Mouse (Mus musculus): Measurements from ENCODE around the gene Cog8. TPM values are rescaled to one million over a fixed set of nuclear protein-coding genes. Genes with fewer than 3 reads are reported as not detected.

The Cog8 gene
- polyA plus RNA-seq (2012; rRNA removed; ENCODE audit: low replicate concordance) = 17.0 and 17.6 TPM in 2 replicates

DNA sequence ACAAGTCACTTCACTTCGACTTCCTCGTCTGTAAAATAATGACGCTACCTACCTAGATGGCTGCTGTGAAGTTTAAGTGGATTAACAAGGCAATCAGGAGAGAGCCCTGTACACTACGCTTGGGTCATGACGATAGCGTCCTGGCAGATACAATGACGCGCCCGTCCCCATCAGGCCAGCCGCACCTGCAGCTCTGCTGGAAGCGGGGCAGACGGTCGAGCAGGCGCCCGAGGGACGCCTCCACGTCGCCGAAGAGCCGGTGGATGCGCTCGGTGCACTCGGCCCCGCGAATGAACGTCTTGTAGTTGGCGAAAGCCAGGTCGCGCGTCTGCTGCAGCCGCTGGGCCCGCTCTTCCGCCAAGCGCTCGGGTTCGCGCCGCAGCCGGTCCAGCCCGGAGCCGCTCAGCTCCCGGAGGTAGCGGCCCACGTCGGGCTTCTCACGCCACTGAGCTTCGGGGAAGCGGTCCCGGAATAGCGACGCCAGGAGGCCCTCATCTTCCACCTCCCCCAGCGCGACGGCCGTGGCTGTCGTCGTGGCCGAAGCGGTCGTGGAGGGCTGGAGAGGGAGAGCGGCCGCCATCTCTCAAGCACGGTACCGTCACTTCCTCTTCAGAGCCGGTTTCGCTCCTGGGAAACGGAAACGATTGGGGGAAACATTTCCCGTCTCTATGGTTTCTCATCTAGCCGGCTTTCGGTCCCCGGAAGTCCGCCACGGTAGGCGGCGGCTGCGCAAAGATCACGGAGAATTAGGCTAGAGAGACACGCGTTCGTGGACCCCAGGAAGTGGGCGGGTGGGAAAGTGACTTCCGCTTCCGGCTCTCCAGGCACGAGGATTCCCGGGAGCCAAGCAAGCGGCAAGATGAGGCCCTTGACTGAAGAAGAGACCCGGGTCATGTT lies at the start of gene Cog8, which contains the start of gene Nip7:
Gene Cog8 (minus strand): TSS at position 614 of the 897 bp plus-strand sequence.
Gene Nip7 (plus strand): TSS at position 802 of the 897 bp plus-strand sequence.

DNA sequence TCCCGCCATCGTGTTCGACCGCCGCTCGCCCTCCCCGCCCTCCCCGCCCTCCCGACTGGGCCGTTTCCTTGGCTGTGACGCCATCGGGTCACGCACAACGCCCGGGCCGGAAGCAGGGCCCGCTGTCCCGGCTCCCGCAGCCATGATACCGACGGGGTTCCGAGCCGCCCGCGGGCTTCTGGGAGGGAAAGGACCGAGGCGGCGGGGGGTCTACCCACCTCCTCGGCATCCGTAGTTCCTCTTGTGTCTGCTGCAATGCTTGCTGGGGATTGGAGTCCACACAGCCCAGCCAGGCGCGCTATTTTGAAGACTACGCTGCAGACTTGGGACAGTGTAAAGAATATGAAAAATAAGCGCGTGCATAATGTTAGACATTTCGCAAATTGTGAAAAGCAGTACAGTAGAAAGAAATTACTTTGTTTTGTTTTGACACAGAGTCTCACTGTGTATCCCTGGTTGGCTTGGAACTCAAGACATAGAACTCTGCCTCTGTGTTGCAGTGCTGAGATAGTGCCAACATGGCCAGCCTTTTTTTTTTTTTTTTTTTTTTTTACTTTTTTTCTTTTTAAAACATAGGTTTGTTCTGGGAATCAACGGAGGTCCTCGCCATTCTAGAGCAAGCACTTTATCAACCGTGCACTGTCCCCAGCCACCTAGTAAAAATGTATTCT lies 40.0 kb upstream of the Cog8 start, which contains the start of gene Terf2:
Gene Terf2 (minus strand): TSS at position 182 of the 671 bp plus-strand sequence.

DNA sequence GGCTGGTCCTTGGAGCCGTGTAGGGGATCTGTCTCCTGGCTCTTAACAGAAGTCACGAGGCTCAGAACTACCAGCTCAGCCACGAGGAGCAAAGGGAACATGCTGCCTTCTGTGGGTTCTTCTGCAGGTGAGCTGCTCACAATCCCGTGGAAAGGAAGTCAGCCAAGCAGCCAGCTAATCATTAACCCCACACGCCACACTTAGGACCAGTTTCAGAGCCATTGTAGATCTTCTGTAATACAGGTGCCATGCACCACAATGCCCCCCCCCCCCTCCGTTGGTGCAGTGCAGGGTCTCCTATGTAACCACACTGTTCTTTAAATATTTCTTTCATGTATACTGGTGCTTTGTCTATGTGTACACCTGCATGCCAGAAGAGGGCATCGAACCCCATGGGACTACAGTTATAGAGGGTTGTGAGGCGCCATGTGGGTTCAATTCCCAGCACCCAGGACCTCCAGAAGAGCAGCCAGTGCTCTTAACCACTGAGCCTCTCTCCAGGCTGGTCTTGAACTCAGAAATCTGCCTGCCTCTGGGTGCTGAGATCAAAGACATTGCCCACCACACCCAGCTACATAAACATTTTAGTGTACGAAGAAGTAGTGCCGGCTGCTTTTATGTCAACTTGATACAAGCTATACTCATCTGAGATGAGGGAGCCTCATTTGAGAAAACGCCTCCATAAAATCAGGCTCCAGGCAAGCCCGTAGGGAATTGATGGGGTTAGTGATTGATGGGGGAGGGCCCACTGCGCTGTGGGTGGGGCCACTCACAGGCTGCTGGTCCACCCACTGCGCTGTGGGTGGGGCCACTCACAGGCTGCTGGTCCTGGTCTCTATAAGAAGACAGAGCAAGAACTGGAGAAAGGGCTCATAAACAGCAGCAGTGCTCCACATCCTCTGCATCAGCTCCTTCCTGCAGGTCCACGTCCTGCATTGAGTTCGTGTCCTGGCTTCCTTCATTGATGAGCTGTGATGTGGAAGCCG lies 9.3 kb upstream of the Cog8 start, which contains the start of gene Tmed6:
Gene Tmed6 (minus strand): TSS at position 134 of the 986 bp plus-strand sequence.

DNA sequence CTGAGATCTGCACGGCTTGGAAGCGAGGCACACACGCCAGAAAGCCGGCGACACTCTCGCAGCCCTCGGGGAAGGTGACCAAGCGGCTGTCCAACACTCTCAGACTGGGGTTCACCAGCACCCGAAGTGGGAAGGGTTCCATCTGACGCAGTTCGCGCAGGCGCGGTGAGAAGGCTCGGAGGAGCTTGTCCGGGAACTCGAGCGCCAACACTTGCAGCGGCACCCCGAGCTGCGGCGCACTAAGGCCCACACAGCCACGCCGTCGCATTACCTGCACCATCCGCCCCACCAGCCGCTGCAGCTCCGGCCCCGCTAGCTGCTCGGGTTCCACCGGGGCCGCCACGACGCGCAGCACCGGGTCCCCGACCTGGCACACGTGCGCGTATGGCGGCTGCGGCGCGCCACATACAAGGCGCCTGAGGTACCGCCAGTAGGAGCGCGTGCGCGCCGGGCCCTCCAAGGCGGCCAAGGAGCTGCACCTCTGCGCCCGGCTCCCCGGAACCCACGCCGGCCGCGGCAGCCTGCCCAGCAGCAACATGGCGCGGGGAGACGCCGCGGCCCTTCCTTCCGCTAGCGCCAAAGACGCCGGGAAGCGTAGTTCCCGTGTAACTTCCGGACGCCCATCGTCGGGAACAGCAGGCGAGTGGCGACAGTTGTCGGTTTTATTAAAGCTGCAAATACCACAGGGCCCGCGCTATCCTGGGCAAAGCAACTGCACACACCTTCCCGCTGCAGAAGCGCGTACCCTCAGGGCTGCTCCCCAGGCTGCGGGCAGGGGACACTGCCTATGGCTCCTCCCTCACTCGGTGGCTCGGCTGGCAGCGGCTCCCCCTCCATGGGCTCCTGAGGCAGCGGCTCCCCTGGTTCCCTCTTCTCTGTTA lies 8.2 kb downstream of the Cog8 start, which contains the start of gene Pdf:
Gene Pdf (minus strand): TSS at position 554 of the 881 bp plus-strand sequence.

GRCm38 (mm10) chr8:107030650-107031576 lies 25.6 kb downstream of the Cog8 start, which contains the start of gene Vps4a:
Gene Vps4a, plus strand, starts transcription at chr8:107031222.

Other genes starting within 250 kb of the Cog8 start
- gene Has3, start 186.4 kb downstream of the Cog8 start, polyA plus RNA-seq (2012; rRNA removed; ENCODE audit: low replicate concordance) = 0.14 and 0.36 TPM in 2 replicates
- 4.8 and 10.0 TPM in 2 replicates for gene Utp4, start 163.1 kb downstream of the Cog8 start, polyA plus RNA-seq (2012; rRNA removed; ENCODE audit: low replicate concordance)
- 1.2 and 1.8 TPM in 2 replicates for gene Sntb2, start 120.9 kb downstream of the Cog8 start, polyA plus RNA-seq (2012; rRNA removed; ENCODE audit: low replicate concordance)
- 8.2 and 12.9 TPM in 2 replicates for gene Vps4a, start 25.5 kb downstream of the Cog8 start, polyA plus RNA-seq (2012; rRNA removed; ENCODE audit: low replicate concordance)
- gene Pdf, start 8.1 kb downstream of the Cog8 start, polyA plus RNA-seq (2012; rRNA removed; ENCODE audit: low replicate concordance) = 29.4 and 59.3 TPM in 2 replicates
- 7.5 and 11.2 TPM in 2 replicates for gene Nip7, start 188 bp upstream of the Cog8 start, polyA plus RNA-seq (2012; rRNA removed; ENCODE audit: low replicate concordance)
- gene Tmed6, start 9.0 kb upstream of the Cog8 start, polyA plus RNA-seq (2012; rRNA removed; ENCODE audit: low replicate concordance) = 7.0 and 9.9 TPM in 2 replicates
- 2.9 and 3.7 TPM in 2 replicates for gene Terf2, start 39.9 kb upstream of the Cog8 start, polyA plus RNA-seq (2012; rRNA removed; ENCODE audit: low replicate concordance)
- gene Cyb5b, start 94.0 kb upstream of the Cog8 start, polyA plus RNA-seq (2012; rRNA removed; ENCODE audit: low replicate concordance) = 129 and 153 TPM in 2 replicates
- gene Nfat5, start 236.8 kb upstream of the Cog8 start, polyA plus RNA-seq (2012; rRNA removed; ENCODE audit: low replicate concordance) = 3.9 and 4.9 TPM in 2 replicates

Measured in duodenum, adult 2 months (tissue).